Mouse (Mus musculus) kidney, embryonic 15.5 days (tissue): Measurements from ENCODE around the gene Armc7. TPM values are rescaled to one million over a fixed set of nuclear protein-coding genes. Genes with fewer than 3 reads are reported as not detected.

ENCODE experiments used
- ATAC-seq: fragments of 200-750 bp; cut with Nextera tagmentation; replicated peaks from 2 replicates; pipeline ENCODE4 v1.8.0; 2017; ENCODE audit warnings: moderate TSS enrichment; ENCODE audit not compliant: low FRiP score
- H3K27ac ChIP-seq: fragments of 300-500 bp; sonication (generic); 2 replicates; pipeline ENCODE4 v1.5.1; 2015; ENCODE audit warnings: mild to moderate bottlenecking, inconsistent platforms
- H3K27me3 ChIP-seq: fragments of 300-500 bp; sonication (generic); 2 replicates; pipeline ENCODE4 v1.6.1; 2015; ENCODE audit warnings: inconsistent platforms
- H3K36me3 ChIP-seq: fragments of 300-500 bp; sonication (generic); 2 replicates; pipeline ENCODE4 v1.6.1; 2015; ENCODE audit warnings: inconsistent platforms
- H3K4me1 ChIP-seq: fragments of 300-500 bp; sonication (generic); 2 replicates; pipeline ENCODE4 v1.6.1; 2015; ENCODE audit warnings: inconsistent platforms
- H3K4me2 ChIP-seq: fragments of 300-500 bp; sonication (generic); 2 replicates; pipeline ENCODE4 v1.6.1; 2015; ENCODE audit warnings: moderate library complexity, mild to moderate bottlenecking, inconsistent platforms
- H3K4me3 ChIP-seq: fragments of 300-500 bp; sonication (generic); replicated peaks from 2 replicates; pipeline ENCODE4 v1.5.1; 2015; ENCODE audit warnings: mild to moderate bottlenecking, inconsistent platforms
- H3K9ac ChIP-seq: fragments of 300-500 bp; sonication (generic); 2 replicates; pipeline ENCODE4 v1.6.1; 2015; ENCODE audit warnings: mild to moderate bottlenecking, inconsistent platforms
- H3K9me3 ChIP-seq: fragments of 300-500 bp; sonication (generic); replicated peaks from 2 replicates; pipeline ENCODE4 v1.6.1; 2016; ENCODE audit warnings: inconsistent platforms
- WGBS: fragments of 180-500 bp; shearing (Covaris S2); methylation state at CpG from one replicate; pipeline ENCODE4 v1.1.7; 2015; ENCODE audit warnings: mixed read lengths; 5-methylcytosine and 5-hydroxymethylcytosine counted together
- polyA plus RNA-seq: library from polyadenylated mRNA; unstranded; fragments of >200 nt; fragmentation: Nextera tagmentation; extraction: Ambion mirVana; gene quantifications from 2 replicates; pipeline ENCODE4 v1.2.1, GENCODE M21; 2015

Armc7 gene
- 8.6 and 9.1 TPM in 2 replicates for polyA plus RNA-seq

- Histone ChIP-seq H3K27me3 (no peaks in the 10 kb centered on the region), H3K4me1 (peaks cover 50% of the 10 kb centered on the region), H3K4me2 (peak within 1 kb of the TSS; percentile 93), H3K4me3 (peak within 1 kb of the TSS; percentile 92), H3K27ac (peak within 1 kb of the TSS; percentile 81), H3K9ac (peak within 1 kb of the TSS; percentile 81), H3K36me3 (0 out of 2 replicates have a peak, but pooled peaks cover 4% of the 10 kb centered on the region), H3K9me3 (no peaks in the 10 kb centered on the region)
- under 1% methylated on average over 26 of the region's 26 CpGs for WGBS
- ATAC-seq: peak; percentile 97
Observed at GRCm38 (mm10) chr11:115475025-115475757, at the start of gene Armc7. Gene Armc7, plus strand, starts transcription at chr11:115475667.

GRCm38 (mm10) chr11:115425671-115426070, 49.8 kb upstream of the Armc7 start:
- no peak overlapping the region for H3K4me3 ChIP-seq
- H3K9me3 ChIP-seq: no peaks in the 10 kb centered on the region
- H3K4me2 ChIP-seq: no peak overlapping the region
- H3K36me3 ChIP-seq: peaks cover 73% of the 10 kb centered on the region
- H3K4me1 ChIP-seq: peaks cover 28% of the 10 kb centered on the region
- H3K27ac ChIP-seq: no peak overlapping the region
- no peak overlapping the region for H3K9ac ChIP-seq
- 81% methylated on average over 6 of the region's 6 CpGs for WGBS
- ATAC-seq: no peak
- no peaks in the 10 kb centered on the region for H3K27me3 ChIP-seq

- H3K4me3 ChIP-seq: no peak overlapping the region
- H3K27ac ChIP-seq: peak overlapping the region; percentile 59
- H3K4me1 ChIP-seq: peaks cover 14% of the 10 kb centered on the region
- no peak overlapping the region; the same call in 1 of the 2 replicates for H3K9ac ChIP-seq
- H3K36me3 ChIP-seq: peaks cover 89% of the 10 kb centered on the region
- 39% methylated on average over 20 of the region's 20 CpGs for WGBS
- H3K27me3 ChIP-seq: no peaks in the 10 kb centered on the region
- H3K9me3 ChIP-seq: no peaks in the 10 kb centered on the region
- ATAC-seq: peak; percentile 63
- H3K4me2 ChIP-seq: peak overlapping the region; percentile 32
Observed at GRCm38 (mm10) chr11:115427482-115428331, 47.8 kb upstream of the Armc7 start.

- Histone ChIP-seq H3K36me3 (peaks cover 83% of the 10 kb centered on the region), H3K4me1 (peaks cover 14% of the 10 kb centered on the region), H3K9ac (no peak overlapping the region), H3K9me3 (no peaks in the 10 kb centered on the region), H3K4me2 (no peak overlapping the region), H3K4me3 (no peak overlapping the region), H3K27me3 (no peaks in the 10 kb centered on the region), H3K27ac (no peak overlapping the region)
- no peak for ATAC-seq
- WGBS: 89% methylated on average over 7 of the region's 7 CpGs
Observed at GRCm38 (mm10) chr11:115429307-115429706, 46.2 kb upstream of the Armc7 start.

GRCm38 (mm10) chr11:115430561-115430960, 44.9 kb upstream of the Armc7 start:
- WGBS: 88% methylated on average over 6 of the region's 6 CpGs
- Histone ChIP-seq H3K9ac (no peak overlapping the region), H3K4me1 (peaks cover 24% of the 10 kb centered on the region), H3K4me3 (no peak overlapping the region), H3K9me3 (no peaks in the 10 kb centered on the region), H3K27me3 (no peaks in the 10 kb centered on the region), H3K36me3 (peaks cover 71% of the 10 kb centered on the region), H3K4me2 (no peak overlapping the region), H3K27ac (no peak overlapping the region)
- no peak for ATAC-seq

- Histone ChIP-seq H3K9me3 (no peaks in the 10 kb centered on the region), H3K4me2 (no peak overlapping the region), H3K4me1 (peaks cover 27% of the 10 kb centered on the region), H3K4me3 (no peak overlapping the region), H3K9ac (no peak overlapping the region), H3K27me3 (no peaks in the 10 kb centered on the region), H3K27ac (peak overlapping the region; percentile 29), H3K36me3 (peaks cover 50% of the 10 kb centered on the region)
- WGBS: 85% methylated on average over 4 of the region's 4 CpGs
- no peak for ATAC-seq
Observed at GRCm38 (mm10) chr11:115432814-115433213, 42.7 kb upstream of the Armc7 start.

GRCm38 (mm10) chr11:115433342-115433741, 42.1 kb upstream of the Armc7 start:
- Histone ChIP-seq H3K27ac (peak overlapping the region; percentile 29), H3K9me3 (no peaks in the 10 kb centered on the region), H3K4me2 (no peak overlapping the region), H3K4me1 (peaks cover 22% of the 10 kb centered on the region), H3K27me3 (no peaks in the 10 kb centered on the region), H3K4me3 (no peak overlapping the region), H3K36me3 (peaks cover 46% of the 10 kb centered on the region), H3K9ac (no peak overlapping the region)
- ATAC-seq: no peak
- whole genome bisulfite sequencing: 75% methylated on average over 6 of the region's 6 CpGs

GRCm38 (mm10) chr11:115435596-115436337, 39.7 kb upstream of the Armc7 start:
- H3K27ac ChIP-seq: peak overlapping the region; percentile 63; the same call in 1 of the 2 replicates
- H3K27me3 ChIP-seq: no peaks in the 10 kb centered on the region
- peak; percentile 49 for ATAC-seq
- peaks cover 23% of the 10 kb centered on the region for H3K36me3 ChIP-seq
- no peaks in the 10 kb centered on the region for H3K9me3 ChIP-seq
- H3K9ac ChIP-seq: peak overlapping the region; percentile 48
- WGBS: 5% methylated on average over 31 of the region's 31 CpGs
- H3K4me2 ChIP-seq: peak overlapping the region; percentile 65
- peak overlapping the region; percentile 37 for H3K4me3 ChIP-seq
- H3K4me1 ChIP-seq: peaks cover 21% of the 10 kb centered on the region

- H3K4me3 ChIP-seq: no peak overlapping the region
- no peak overlapping the region for H3K9ac ChIP-seq
- no peak overlapping the region for H3K4me2 ChIP-seq
- H3K36me3 ChIP-seq: peaks cover 4% of the 10 kb centered on the region; the same call in 1 of the 2 replicates
- H3K4me1 ChIP-seq: peaks cover 21% of the 10 kb centered on the region
- H3K27me3 ChIP-seq: no peaks in the 10 kb centered on the region
- no peak for ATAC-seq
- 66% methylated on average over 5 of the region's 5 CpGs for WGBS
- H3K9me3 ChIP-seq: no peaks in the 10 kb centered on the region
- no peak overlapping the region for H3K27ac ChIP-seq
Observed at GRCm38 (mm10) chr11:115437571-115438122, 37.8 kb upstream of the Armc7 start.

- ATAC-seq: no peak
- WGBS: 71% methylated on average over 3 of the region's 3 CpGs
Observed at GRCm38 (mm10) chr11:115439326-115439725, 36.1 kb upstream of the Armc7 start.

GRCm38 (mm10) chr11:115439906-115440595, 35.4 kb upstream of the Armc7 start, which contains the start of gene Trim80:
Gene Trim80, plus strand, starts transcription at chr11:115440545.
- ATAC-seq: no peak

More at GRCm38 (mm10) chr11:115439326-115439725, 36.1 kb upstream of the Armc7 start:
- Histone ChIP-seq H3K4me3 (no peak overlapping the region), H3K4me1 (peaks cover 21% of the 10 kb centered on the region), H3K27me3 (no peaks in the 10 kb centered on the region), H3K27ac (no peak overlapping the region), H3K36me3 (no peaks in the 10 kb centered on the region), H3K9me3 (no peaks in the 10 kb centered on the region), H3K9ac (no peak overlapping the region), H3K4me2 (no peak overlapping the region)

More at GRCm38 (mm10) chr11:115439906-115440595, 35.4 kb upstream of the Armc7 start, which contains the start of gene Trim80:
- no peak within 1 kb of the TSS for H3K27ac ChIP-seq
- H3K27me3 ChIP-seq: no peaks in the 10 kb centered on the region
- WGBS: 93% methylated on average over 9 of the region's 9 CpGs
- peaks cover 14% of the 10 kb centered on the region for H3K4me1 ChIP-seq
- no peak within 1 kb of the TSS for H3K4me2 ChIP-seq
- H3K36me3 ChIP-seq: no peaks in the 10 kb centered on the region
- no peak within 1 kb of the TSS for H3K4me3 ChIP-seq
- H3K9ac ChIP-seq: no peak within 1 kb of the TSS
- H3K9me3 ChIP-seq: no peaks in the 10 kb centered on the region
